Mouse (Mus musculus) CH12F3 (cell line): ENCODE measurements around the gene Hps4.

Experiments used
- in situ Hi-C: fragments of 300-500 bp; cut with MboI; formaldehyde crosslinking; loops from 2 replicates; pipeline ENCODE4 v1.14.3; 2020; ENCODE audit warnings: low sequenced_read_pairs

The Hps4 gene

DNA sequence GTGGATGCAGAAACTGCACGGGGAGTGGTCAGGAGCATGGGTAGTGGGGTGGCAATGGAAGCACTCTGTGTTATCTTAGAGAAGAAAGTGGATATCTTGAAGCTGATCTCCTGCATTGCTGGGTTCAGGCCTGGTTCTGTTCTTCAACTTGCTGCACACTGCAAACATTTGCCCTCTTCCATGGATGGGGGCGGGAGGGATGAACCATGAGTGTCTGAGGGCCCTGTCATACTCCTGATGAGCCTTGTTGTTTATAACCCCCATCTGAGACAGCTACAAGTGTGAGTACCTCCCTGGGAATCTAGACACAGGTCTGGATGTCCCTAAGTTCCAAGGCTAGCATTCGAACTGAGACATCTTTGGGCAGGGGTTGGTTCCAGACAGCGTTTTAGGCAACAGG lies 21.5 kb upstream of the Hps4 start:
- in situ Hi-C loops = loop anchor here (10.0 kb wide), 1 partner anchor 77 kb away; no protein-coding TSS in a partner anchor

- in situ Hi-C loops = loop anchor here (10.0 kb wide), 1 partner anchor 78 kb away; no protein-coding TSS in a partner anchor
These were observed 19.6 kb upstream of the Hps4 start for GRCm38 (mm10) chr5:112323246-112323645.

- in situ Hi-C loops = loop anchor here (10.0 kb wide), 1 partner anchor 80 kb away; no protein-coding TSS in a partner anchor
These were observed 18.0 kb upstream of the Hps4 start for GRCm38 (mm10) chr5:112324637-112325545.

DNA sequence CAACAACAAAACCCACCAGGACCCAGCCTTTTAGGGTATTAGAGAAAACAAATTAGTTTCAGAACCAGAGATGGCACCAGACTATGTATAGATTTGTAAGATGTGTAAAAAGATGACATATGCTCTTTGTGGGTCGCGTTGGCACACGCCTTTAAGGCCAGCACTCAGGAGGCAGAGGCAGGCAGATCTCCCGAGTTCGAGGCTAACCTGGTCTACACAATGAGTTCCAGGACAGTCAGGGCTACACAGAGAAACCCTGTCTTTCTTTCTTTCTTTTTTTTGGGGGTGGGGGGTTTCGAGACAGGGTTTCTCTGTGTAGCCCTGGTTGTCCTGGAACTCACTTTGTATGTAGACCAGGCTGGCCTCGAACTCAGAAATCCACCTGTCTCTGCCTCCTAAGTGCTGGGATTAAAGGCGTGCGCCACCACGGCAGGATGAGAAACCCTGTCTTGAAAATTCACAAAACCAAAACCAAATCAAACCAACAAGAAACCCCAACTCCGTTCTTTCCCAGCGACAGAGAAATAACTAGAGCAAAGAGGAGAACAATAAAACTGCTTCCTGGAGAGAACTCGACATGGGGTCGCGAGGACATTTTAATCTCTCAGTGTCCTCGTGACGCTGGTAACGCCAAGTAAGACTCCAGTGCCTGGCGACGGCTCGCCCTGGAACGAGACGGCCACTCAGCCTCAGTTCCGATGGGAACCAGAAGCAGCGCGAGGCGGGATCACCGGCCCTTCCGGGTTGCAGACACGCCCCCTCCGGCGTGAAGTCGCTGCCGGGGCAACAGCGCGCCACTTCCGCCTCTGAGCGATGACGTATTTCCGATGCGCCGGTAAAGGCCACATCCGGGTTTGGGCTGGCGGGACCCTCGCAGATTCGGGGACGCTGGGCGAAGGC lies 17.1 kb upstream of the Hps4 start, which contains the start of gene Tfip11:
Tfip11 (plus strand) TSS at position 813 of the 900 bp plus-strand sequence.
- in situ Hi-C loops = loop anchor here (10.0 kb wide), 1 partner anchor 81 kb away; no protein-coding TSS in a partner anchor

GRCm38 (mm10) chr5:112326446-112327009 lies 16.4 kb upstream of the Hps4 start:
- in situ Hi-C loops = loop anchor here (10.0 kb wide), 1 partner anchor 82 kb away; no protein-coding TSS in a partner anchor

- in situ Hi-C loops = loop anchor here (10.0 kb wide), 1 partner anchor 83 kb away; no protein-coding TSS in a partner anchor
These were observed 15.0 kb upstream of the Hps4 start for GRCm38 (mm10) chr5:112327854-112328253.

GRCm38 (mm10) chr5:112329805-112330564 lies 12.9 kb upstream of the Hps4 start:
- in situ Hi-C loops = loop anchor here (10.0 kb wide), 1 partner anchor 85 kb away; no protein-coding TSS in a partner anchor

GRCm38 (mm10) chr5:112335473-112335872 lies 7.4 kb upstream of the Hps4 start:
- in situ Hi-C loops = no loop called here

DNA sequence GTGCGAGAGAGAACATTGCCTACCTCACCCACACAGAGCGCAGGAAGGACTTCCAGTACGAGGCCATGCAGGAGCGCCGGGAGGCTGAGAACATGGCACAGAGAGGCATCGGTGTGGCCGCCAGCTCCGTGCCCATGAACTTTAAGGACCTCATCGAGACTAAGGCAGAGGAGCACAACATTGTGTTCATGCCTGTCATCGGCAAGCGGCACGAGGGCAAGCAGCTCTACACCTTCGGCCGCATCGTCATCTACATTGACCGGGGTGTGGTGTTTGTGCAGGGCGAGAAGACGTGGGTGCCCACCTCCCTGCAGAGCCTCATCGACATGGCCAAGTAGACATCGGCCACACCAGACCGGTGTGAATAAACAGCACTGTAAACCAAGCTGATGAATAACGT lies 5.9 kb upstream of the Hps4 start:
- in situ Hi-C loops = no loop called here

DNA sequence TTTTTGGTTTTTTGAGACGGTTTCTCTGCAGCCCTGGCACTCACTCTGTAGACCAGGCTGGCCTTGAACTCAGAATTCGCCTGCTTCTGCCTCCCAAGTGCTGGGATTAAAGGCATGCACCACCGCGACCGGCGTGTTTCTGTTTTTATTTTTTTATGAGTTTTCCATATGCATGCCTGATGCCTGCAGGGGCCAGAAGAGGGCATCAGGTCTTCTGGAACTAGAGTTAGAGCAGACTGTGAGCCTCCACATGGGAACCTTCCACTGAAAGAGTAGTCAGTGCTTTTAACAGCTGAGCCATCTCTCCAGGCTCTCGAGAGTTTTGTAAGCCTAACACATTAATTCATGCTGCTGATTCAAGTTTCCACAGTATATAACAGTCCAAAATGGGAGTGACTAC lies 3.7 kb upstream of the Hps4 start:
- in situ Hi-C loops = no loop called here

DNA sequence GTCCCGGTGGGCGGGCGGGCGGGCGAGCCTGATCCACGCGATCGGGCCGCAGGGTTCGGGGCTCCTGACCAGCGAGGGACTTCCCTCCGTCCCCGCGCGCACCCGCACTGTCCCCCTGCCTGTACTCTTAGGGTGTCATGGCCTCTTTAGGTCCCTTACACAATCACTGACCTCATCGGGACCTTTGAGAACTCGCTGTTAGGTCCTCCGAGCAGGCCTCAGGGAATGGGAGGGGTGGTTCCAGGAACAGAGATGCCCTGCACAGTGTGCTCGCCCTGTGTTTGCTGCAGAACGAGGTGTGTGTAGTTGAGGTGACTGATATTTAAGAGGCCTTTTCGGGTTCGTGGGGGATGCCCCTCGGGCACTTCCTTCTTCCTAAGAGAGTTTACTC lies 317 bp downstream of the Hps4 start:
- in situ Hi-C loops = no loop called here

GRCm38 (mm10) chr5:112344092-112344960 lies 1.4 kb downstream of the Hps4 start:
- in situ Hi-C loops = no loop called here

GRCm38 (mm10) chr5:112346211-112346965 lies 3.5 kb downstream of the Hps4 start:
- in situ Hi-C loops = no loop called here

DNA sequence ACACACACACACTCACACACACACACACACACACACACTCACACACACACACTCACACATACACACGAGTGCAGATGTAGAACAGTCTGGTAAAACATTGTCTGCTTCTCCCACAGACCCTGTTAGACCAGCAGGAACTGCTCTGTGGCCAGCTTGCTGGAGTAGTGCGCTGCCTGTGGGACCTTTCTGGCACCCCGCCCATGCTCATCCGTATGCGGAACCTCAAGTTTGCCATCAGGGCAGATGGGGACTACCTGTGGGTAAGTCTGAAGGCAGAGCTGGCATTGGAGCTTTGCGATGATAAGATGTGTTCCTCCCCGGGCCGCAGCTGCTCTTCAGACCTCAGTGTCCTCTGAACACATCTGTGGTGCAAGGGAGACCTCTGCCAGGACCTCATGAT lies 6.3 kb downstream of the Hps4 start:
- in situ Hi-C loops = no loop called here

DNA sequence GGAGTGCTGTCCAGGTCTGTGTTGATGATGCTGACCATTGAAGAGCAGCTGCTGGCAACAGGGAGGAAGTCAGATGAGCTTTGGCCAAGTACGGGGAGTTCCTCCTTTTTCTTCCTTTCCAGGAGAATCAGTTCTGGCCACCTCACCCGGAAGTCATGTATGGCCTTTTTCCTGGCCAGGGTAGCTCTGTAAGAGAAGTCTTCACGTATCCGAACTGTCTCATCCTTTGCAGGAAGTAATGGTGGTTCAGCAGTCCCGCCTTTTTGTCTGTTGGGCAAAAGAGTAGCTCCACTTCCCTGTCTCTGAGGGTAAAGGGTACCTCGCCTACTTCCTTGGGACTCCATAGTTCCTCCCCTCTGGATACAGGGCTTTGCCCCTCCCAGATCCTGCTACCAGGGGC lies 12.6 kb downstream of the Hps4 start:
- in situ Hi-C loops = no loop called here

GRCm38 (mm10) chr5:112355910-112356309 lies 13.0 kb downstream of the Hps4 start, which contains the start of gene Gm6583:
Gene Gm6583, minus strand, starts transcription at chr5:112356033.
- in situ Hi-C loops = no loop called here

GRCm38 (mm10) chr5:112356322-112356721 lies 13.4 kb downstream of the Hps4 start:
- in situ Hi-C loops = no loop called here

GRCm38 (mm10) chr5:112359520-112359919 lies 16.6 kb downstream of the Hps4 start:
- in situ Hi-C loops = no loop called here
